8 mouse cellular contexts compared by ENCODE assay signal in the genomic region with DNA sequence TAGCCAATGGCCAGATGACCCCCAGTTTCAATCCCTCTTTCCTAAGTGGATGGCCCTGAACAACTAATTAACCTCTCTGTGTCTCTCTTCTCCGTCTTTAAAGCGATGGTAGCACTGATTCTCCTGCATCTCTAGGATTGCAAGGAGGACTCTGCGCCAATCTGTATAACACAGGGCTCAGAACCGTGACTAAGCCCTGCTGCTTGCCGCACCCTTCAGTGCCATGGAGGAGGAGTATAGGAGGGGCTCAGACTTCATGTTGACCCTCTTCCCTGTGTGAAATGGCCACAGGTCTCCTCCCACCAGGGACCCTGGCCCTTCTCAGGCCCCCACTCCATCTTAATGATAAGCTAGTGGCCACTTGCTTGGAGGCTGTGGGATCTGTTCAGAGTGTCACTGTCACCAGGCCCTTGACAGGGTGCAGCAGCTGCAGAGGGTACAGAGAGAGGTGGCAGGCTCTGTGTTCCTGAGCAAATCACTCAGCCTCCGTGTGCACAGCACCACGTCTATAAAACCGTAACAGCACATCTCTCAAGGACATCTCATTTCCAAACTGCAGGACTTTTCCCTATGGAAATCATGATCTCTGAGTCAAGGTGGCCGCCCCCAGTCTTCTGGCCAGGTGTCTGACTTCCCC. TPM values are rescaled to one million over a fixed set of nuclear protein-coding genes. Genes with fewer than 3 reads are reported as not detected.
DNase-seq lines count a peak whose midpoint lies in the region; ATAC-seq and TF ChIP-seq lines count a peak whose summit lies in the region.
"Had no signal": no experiment of that assay in that cellular context is flagged by ENCODE, and none has a peak within 500 bp of the region (broad histone marks: within the 10 kb centered on the region; RNA-seq: fewer than 3 reads in every experiment).

No protein-coding gene starts in this region.

- peak overlapping the region; percentile 42; the same call in 1 of the 2 replicates for H3K9ac ChIP-seq in lung, embryonic 14.5 days
- H3K9ac ChIP-seq in forebrain, embryonic 11.5 days (ENCODE audit: low read length): peak overlapping the region; percentile 44
- H3K9ac ChIP-seq in intestine, postnatal 0 days (ENCODE audit: low read depth, low read length): 0 out of 2 replicates have a peak overlapping the region, but pooled peaks have one; percentile 18
- H3K9ac ChIP-seq in neural tube, embryonic 15.5 days (replicated peaks): no peak overlapping the region

- no peaks in the 10 kb centered on the region for H3K9me3 ChIP-seq in lung, embryonic 14.5 days (ENCODE audit: low read depth, low read length)
- H3K9me3 ChIP-seq in forebrain, embryonic 11.5 days (ENCODE audit: control insufficient read depth, low read length): no peaks in the 10 kb centered on the region
- no peaks in the 10 kb centered on the region for H3K9me3 ChIP-seq in intestine, postnatal 0 days (ENCODE audit: control insufficient read depth)
- H3K9me3 ChIP-seq in neural tube, embryonic 15.5 days (replicated peaks): no peaks in the 10 kb centered on the region

- DNase-seq in lung, embryonic 14.5 days: no peak
- no peak for DNase-seq in lung, adult 2 months
- DNase-seq in forebrain, embryonic 11.5 days (ENCODE audit: low spot score): no peak
- DNase-seq in ovary, adult 18-20 months (ENCODE audit: low spot score): no peak
- DNase-seq in layer of hippocampus, postnatal 25 days (ENCODE audit: extremely low spot score in 1 of 2, low spot score in 1 of 2): no peak

- WGBS in lung, embryonic 14.5 days: 50% methylated on average over 9 of the region's 9 CpGs
- WGBS in lung, adult 2 months: 66% methylated on average over 9 of the region's 9 CpGs
- 23% methylated on average over 9 of the region's 9 CpGs for WGBS in forebrain, embryonic 11.5 days
- 62% methylated on average over 9 of the region's 9 CpGs for WGBS in intestine, postnatal 0 days
- 34% methylated on average over 9 of the region's 9 CpGs for WGBS in neural tube, embryonic 15.5 days

- peak overlapping the region; percentile 84 for H3K4me2 ChIP-seq in lung, embryonic 14.5 days
- peak overlapping the region; percentile 87 for H3K4me2 ChIP-seq in forebrain, embryonic 11.5 days (ENCODE audit: low read depth, low read length, severe bottlenecking)
- H3K4me2 ChIP-seq in intestine, postnatal 0 days (replicated peaks; ENCODE audit: low read depth): peak overlapping the region; percentile 75
- peak overlapping the region; percentile 79 for H3K4me2 ChIP-seq in neural tube, embryonic 15.5 days

- H3K27ac ChIP-seq in lung, embryonic 14.5 days (ENCODE audit: low read depth): no peak overlapping the region
- H3K27ac ChIP-seq in forebrain, embryonic 11.5 days (ENCODE audit: low read depth, low read length): no peak overlapping the region
- H3K27ac ChIP-seq in intestine, postnatal 0 days (ENCODE audit: low read depth, low read length): no peak overlapping the region
- peak overlapping the region; percentile 78 for H3K27ac ChIP-seq in neural tube, embryonic 15.5 days (replicated peaks)

- peak overlapping the region; percentile 36; the same call in 1 of the 2 replicates for H3K4me3 ChIP-seq in lung, embryonic 14.5 days (ENCODE audit: low read depth, low read length)
- H3K4me3 ChIP-seq in lung, adult 2 months (replicated peaks; ENCODE audit: extremely low read depth, low read depth, low read length): no peak overlapping the region
- peak overlapping the region; percentile 31; the same call in 1 of the 2 replicates for H3K4me3 ChIP-seq in forebrain, embryonic 11.5 days (ENCODE audit: low read depth, low read length)
- H3K4me3 ChIP-seq in intestine, postnatal 0 days (ENCODE audit: low read depth, low read length): peak overlapping the region; percentile 41; the same call in 1 of the 2 replicates
- H3K4me3 ChIP-seq in neural tube, embryonic 15.5 days (replicated peaks): peak overlapping the region; percentile 39; the same call in 1 of the 2 replicates
- H3K4me3 ChIP-seq: erythroblast, embryonic 14.5 days had no signal

- TF ChIP-seq CTCF in lung, embryonic 14.5 days (IDR thresholded peaks at IDR 0.05; ENCODE audit: low read depth): no peak
- no peak for TF ChIP-seq CTCF in lung, adult 2 months (IDR thresholded peaks at IDR 0.05; ENCODE audit: insufficient read depth, low read length)
- no peak for TF ChIP-seq CTCF in intestine, postnatal 0 days (IDR thresholded peaks at IDR 0.05; ENCODE audit: low read depth)

- peaks cover 8% of the 10 kb centered on the region; the same call in 1 of the 2 replicates for H3K4me1 ChIP-seq in lung, embryonic 14.5 days (ENCODE audit: insufficient read depth)
- H3K4me1 ChIP-seq in lung, adult 2 months (ENCODE audit: control insufficient read depth, insufficient read depth, low read length): 0 out of 2 replicates have a peak, but pooled peaks cover 2% of the 10 kb centered on the region
- H3K4me1 ChIP-seq in forebrain, embryonic 11.5 days (replicated peaks; ENCODE audit: control insufficient read depth, insufficient read depth, low read length): peaks cover 5% of the 10 kb centered on the region
- H3K4me1 ChIP-seq in intestine, postnatal 0 days (replicated peaks; ENCODE audit: control insufficient read depth, insufficient read depth, low read length): peaks cover 5% of the 10 kb centered on the region; the same call in 1 of the 2 replicates
- H3K4me1 ChIP-seq in neural tube, embryonic 15.5 days: peaks cover 38% of the 10 kb centered on the region

- H3K27me3 ChIP-seq in lung, embryonic 14.5 days (ENCODE audit: insufficient read depth, low read length): no peaks in the 10 kb centered on the region; the same call in 1 of the 2 replicates
- no peaks in the 10 kb centered on the region; the same call in 1 of the 2 replicates for H3K27me3 ChIP-seq in forebrain, embryonic 11.5 days (ENCODE audit: control insufficient read depth, insufficient read depth, low read length)
- no peaks in the 10 kb centered on the region for H3K27me3 ChIP-seq in intestine, postnatal 0 days (replicated peaks; ENCODE audit: control insufficient read depth, insufficient read depth, low read length)
- no peaks in the 10 kb centered on the region for H3K27me3 ChIP-seq in neural tube, embryonic 15.5 days (replicated peaks)

- ATAC-seq in lung, embryonic 14.5 days (ENCODE audit: insufficient read depth): peak; percentile 21; the same call in 1 of the 2 replicates
- peak; percentile 34; the same call in 1 of the 2 replicates for ATAC-seq in forebrain, embryonic 11.5 days (replicated peaks; ENCODE audit: low FRiP score)
- ATAC-seq in intestine, postnatal 0 days: no peak
- peak; percentile 43; the same call in 1 of the 2 replicates for ATAC-seq in neural tube, embryonic 15.5 days (ENCODE audit: low FRiP score)

- H3K36me3 ChIP-seq in lung, embryonic 14.5 days (ENCODE audit: insufficient read depth): no peaks in the 10 kb centered on the region
- no peaks in the 10 kb centered on the region for H3K36me3 ChIP-seq in forebrain, embryonic 11.5 days (ENCODE audit: control insufficient read depth, insufficient read depth, low read length)
- no peaks in the 10 kb centered on the region for H3K36me3 ChIP-seq in intestine, postnatal 0 days (ENCODE audit: control insufficient read depth, insufficient read depth)
- H3K36me3 ChIP-seq in neural tube, embryonic 15.5 days: no peaks in the 10 kb centered on the region

- TF ChIP-seq POLR2A in lung, adult 2 months (IDR thresholded peaks at IDR 0.05; ENCODE audit: borderline replicate concordance, extremely low read depth, low read depth, low read length): no peak

RNA-seq across cellular contexts. Expression of gene Lgi2, which starts 51.6 kb away (rescaled TPM):
- 2.3 and 2.5 TPM in 2 replicates for polyA plus RNA-seq in lung, embryonic 14.5 days (2014; fragmentation: Nextera tagmentation; extraction: Ambion mirVana)
- 1.6 and 2.0 TPM in 2 replicates for polyA plus RNA-seq in lung, adult 2 months (2012; rRNA removed)
- 0.80 and 0.88 TPM in 2 replicates for polyA plus RNA-seq in forebrain, embryonic 11.5 days (2014; fragmentation: Nextera tagmentation; extraction: Ambion mirVana)
- 1.8 and 2.0 TPM in 2 replicates for polyA plus RNA-seq in intestine, postnatal 0 days (2015; fragmentation: Nextera tagmentation; extraction: Ambion mirVana)
- polyA plus RNA-seq in neural tube, embryonic 15.5 days (2015; fragmentation: Nextera tagmentation; extraction: Ambion mirVana): 6.9 and 7.8 TPM in 2 replicates
- 10 to 100 TPM; 23.7 to 24.9 TPM for total RNA-seq in layer of hippocampus, postnatal 25 days (2021)
- polyA plus RNA-seq: erythroblast, embryonic 14.5 days had no signal

RNA-seq across cellular contexts. Expression of gene Sepsecs, which starts 51.7 kb away (rescaled TPM):
- 9.2 and 10.4 TPM in 2 replicates for polyA plus RNA-seq in lung, embryonic 14.5 days (2014; fragmentation: Nextera tagmentation; extraction: Ambion mirVana)
- polyA plus RNA-seq in lung, adult 2 months (2012; rRNA removed): 4.8 and 7.2 TPM in 2 replicates
- polyA plus RNA-seq in forebrain, embryonic 11.5 days (2014; fragmentation: Nextera tagmentation; extraction: Ambion mirVana): 9.0 and 9.5 TPM in 2 replicates
- polyA plus RNA-seq in intestine, postnatal 0 days (2015; fragmentation: Nextera tagmentation; extraction: Ambion mirVana): 8.9 and 9.1 TPM in 2 replicates
- 6.2 and 7.4 TPM in 2 replicates for polyA plus RNA-seq in neural tube, embryonic 15.5 days (2015; fragmentation: Nextera tagmentation; extraction: Ambion mirVana)
- 10 to 100 TPM in 1 of 2 experiments, 1 to 10 TPM in 1; 8.3 to 10.4 TPM for total RNA-seq in layer of hippocampus, postnatal 25 days (2021)
